Mouse (Mus musculus) lung, adult 2 months (tissue): Measurements from ENCODE around the gene Pkn1.

ENCODE experiments used
- CTCF ChIP-seq: fragments of 200-500 bp; IDR thresholded peaks from 2 replicates; pipeline ENCODE4 v1.5.1; 2011; ENCODE audit warnings: mild to moderate bottlenecking, low read length, control low read depth; ENCODE audit not compliant: insufficient read depth
- POLR2A ChIP-seq: fragments of 200-500 bp; IDR thresholded peaks from 2 replicates; pipeline ENCODE4 v1.6.1; 2011; ENCODE audit warnings: low read depth, mild to moderate bottlenecking, control low read depth, low read length, borderline replicate concordance; ENCODE audit errors: extremely low read depth

DNA sequence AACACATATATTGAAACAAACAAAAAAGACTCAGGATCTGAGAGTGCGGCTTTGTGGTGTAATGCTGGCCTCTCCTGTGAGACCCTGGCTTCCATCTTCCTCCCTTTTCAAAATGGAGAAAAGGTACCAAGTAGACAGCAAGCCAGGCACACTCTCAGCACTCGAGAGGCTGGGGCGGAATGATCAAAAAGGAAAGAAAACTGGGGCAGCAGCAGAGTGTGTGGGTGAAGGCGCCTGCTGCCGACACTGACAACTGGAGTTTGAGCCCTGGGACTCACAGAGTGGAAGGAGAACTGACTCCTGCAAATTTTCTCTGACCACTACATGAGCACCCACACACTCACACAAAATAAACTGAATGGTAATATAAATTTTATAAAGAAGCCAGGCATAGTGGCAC lies 24.5 kb downstream of the Pkn1 start:
- no peak for TF ChIP-seq CTCF
- TF ChIP-seq POLR2A, result no peak
